Mouse (Mus musculus) MEL (cell line): ENCODE measurements around the gene Micu1. TPM values are rescaled to one million over a fixed set of nuclear protein-coding genes. Genes with fewer than 3 reads are reported as not detected.

Experiments
- DNase-seq: peaks from one replicate; pipeline ENCODE4 v3.0.0; 2011; ENCODE audit warnings: low read depth, low spot score
- H3K27ac ChIP-seq: 2 replicates; pipeline ENCODE4 v1.5.1; 2012; ENCODE audit warnings: low read depth, mild to moderate bottlenecking, control low read depth, low read length, moderate library complexity; ENCODE audit not compliant: control insufficient read depth
- H3K27me3 ChIP-seq, 2 experiments: fragments of 150-350 bp in 1 of 2; sonication (generic) in 1 of 2; 2 replicates each; pipeline ENCODE4 v1.6.1; 2012; ENCODE audit warnings: low read length in 2 of 2, mild to moderate bottlenecking in 2 of 2, improper control_type of control experiment in 1 of 2, moderate library complexity in 1 of 2; ENCODE audit not compliant: insufficient read depth in 2 of 2, control insufficient read depth in 1 of 2
- H3K36me3 ChIP-seq, 2 experiments: 2 replicates each; pipeline ENCODE4 v1.6.1; 2012 to 2014; ENCODE audit warnings: low read length in 2 of 2, improper control_type of control experiment in 1 of 2, inconsistent platforms in 1 of 2, mild to moderate bottlenecking in 1 of 2; ENCODE audit not compliant: insufficient read depth in 2 of 2, control insufficient read depth in 1 of 2
- H3K4me1 ChIP-seq, 2 experiments: fragments of 150-350 bp in 1 of 2; sonication (generic) in 1 of 2; 2 replicates each; pipeline ENCODE4 v1.6.1; 2012; ENCODE audit warnings: low read length in 2 of 2, improper control_type of control experiment in 1 of 2, mild to moderate bottlenecking in 1 of 2; ENCODE audit not compliant: insufficient read depth in 2 of 2, control insufficient read depth in 1 of 2
- H3K4me3 ChIP-seq, 2 experiments: fragments of 150-350 bp in 1 of 2; sonication (generic) in 1 of 2; 2 replicates each; pipeline ENCODE4 v1.5.1; 2012; ENCODE audit warnings: low read depth in 2 of 2, low read length in 2 of 2, mild to moderate bottlenecking in 2 of 2, moderate library complexity in 2 of 2, control low read depth in 1 of 2, improper control_type of control experiment in 1 of 2; ENCODE audit not compliant: control insufficient read depth in 1 of 2, insufficient read depth in 1 of 2
- H3K79me2 ChIP-seq: 2 replicates; pipeline ENCODE4 v1.6.1; 2012; ENCODE audit warnings: mild to moderate bottlenecking, low read length, moderate library complexity; ENCODE audit not compliant: control insufficient read depth, poor library complexity, insufficient read depth
- H3K9ac ChIP-seq: 2 replicates; pipeline ENCODE4 v1.6.1; 2012; ENCODE audit warnings: low read depth, mild to moderate bottlenecking, control low read depth, low read length, moderate library complexity; ENCODE audit not compliant: control insufficient read depth, poor library complexity, severe bottlenecking
- H3K9me3 ChIP-seq: fragments of 150-350 bp; sonication (generic); replicated peaks from 2 replicates; pipeline ENCODE4 v1.6.1; 2012; ENCODE audit warnings: mild to moderate bottlenecking, low read length, improper control_type of control experiment, moderate library complexity; ENCODE audit not compliant: insufficient read depth
- BHLHE40 ChIP-seq: IDR thresholded peaks from 2 replicates; pipeline ENCODE4 v1.6.1; 2012; ENCODE audit warnings: low read depth, mild to moderate bottlenecking, inconsistent platforms, low read length, improper control_type of control experiment, borderline replicate concordance
- CHD1 ChIP-seq: IDR thresholded peaks from 2 replicates; pipeline ENCODE4 v1.6.1; 2012; ENCODE audit warnings: low read depth, mild to moderate bottlenecking, inconsistent platforms, low read length, improper control_type of control experiment
- CHD2 ChIP-seq: IDR thresholded peaks from 2 replicates; pipeline ENCODE4 v1.6.1; 2011; ENCODE audit warnings: low read length, improper control_type of control experiment
- CTCF ChIP-seq, 3 experiments: IDR thresholded peaks in 2 of 3; conservative IDR thresholded peaks in 1 of 3; 2 replicates each; pipeline ENCODE4 v1.5.1; 2011 to 2012; ENCODE audit warnings: low read length in 3 of 3, low read depth in 2 of 3, mild to moderate bottlenecking in 2 of 3, improper control_type of control experiment in 1 of 3, inconsistent platforms in 1 of 3, mixed read lengths in 1 of 3, moderate library complexity in 1 of 3; ENCODE audit not compliant: control insufficient read depth in 1 of 3, insufficient read depth in 1 of 3, poor library complexity in 1 of 3, severe bottlenecking in 1 of 3
- ELF1 ChIP-seq: IDR thresholded peaks from 2 replicates; pipeline ENCODE4 v1.6.1; 2014; ENCODE audit warnings: low read depth, mild to moderate bottlenecking, inconsistent platforms, low read length, improper control_type of control experiment, moderate library complexity
- EP300 ChIP-seq, 2 experiments: IDR thresholded peaks; 2 replicates each; pipeline ENCODE4 v1.6.1; 2011; ENCODE audit warnings: improper control_type of control experiment in 2 of 2, low read length in 2 of 2, low read depth in 1 of 2, mild to moderate bottlenecking in 1 of 2
- ETS1 ChIP-seq: IDR thresholded peaks from 2 replicates; pipeline ENCODE4 v1.6.1; 2012; ENCODE audit warnings: low read depth, mild to moderate bottlenecking, inconsistent platforms, low read length, improper control_type of control experiment, moderate library complexity
- GATA1 ChIP-seq: IDR thresholded peaks from 2 replicates; pipeline ENCODE4 v1.6.1; 2011; ENCODE audit warnings: low read depth, low read length, improper control_type of control experiment
- HCFC1 ChIP-seq: IDR thresholded peaks from 2 replicates; pipeline ENCODE4 v1.6.1; 2012; ENCODE audit warnings: low read depth, mild to moderate bottlenecking, inconsistent platforms, low read length, improper control_type of control experiment, moderate library complexity
- JUND ChIP-seq: IDR thresholded peaks from 2 replicates; pipeline ENCODE4 v1.6.1; 2011; ENCODE audit warnings: low read depth, mild to moderate bottlenecking, improper control_type of control experiment, low read length
- KAT2A ChIP-seq: conservative IDR thresholded peaks from 2 replicates; pipeline ENCODE4 v1.6.1; 2012; ENCODE audit warnings: low read depth, low read length, improper control_type of control experiment, inconsistent platforms
- MAFK ChIP-seq: IDR thresholded peaks from 2 replicates; pipeline ENCODE4 v1.6.1; 2011; ENCODE audit warnings: low read depth, mild to moderate bottlenecking, low read length, improper control_type of control experiment, borderline replicate concordance
- MAX ChIP-seq: IDR thresholded peaks from 2 replicates; pipeline ENCODE4 v1.6.1; 2011; ENCODE audit warnings: low read length, improper control_type of control experiment
- MAZ ChIP-seq: IDR thresholded peaks from 2 replicates; pipeline ENCODE4 v1.6.1; 2012; ENCODE audit warnings: low read depth, mild to moderate bottlenecking, inconsistent platforms, low read length, improper control_type of control experiment
- MEF2A ChIP-seq: IDR thresholded peaks from 2 replicates; pipeline ENCODE4 v1.6.1; 2014; ENCODE audit warnings: low read depth, mild to moderate bottlenecking, inconsistent platforms, low read length, improper control_type of control experiment; ENCODE audit not compliant: poor library complexity, insufficient replicate concordance, severe bottlenecking; ENCODE audit errors: extremely low read depth
- MYB ChIP-seq: IDR thresholded peaks from 2 replicates; pipeline ENCODE4 v1.6.1; 2011; ENCODE audit warnings: mild to moderate bottlenecking, low read depth, low read length, improper control_type of control experiment
- MYC ChIP-seq: IDR thresholded peaks from 2 replicates; pipeline ENCODE4 v1.6.1; 2011; ENCODE audit warnings: low read depth, mild to moderate bottlenecking, low read length, improper control_type of control experiment, moderate library complexity
- NELFE ChIP-seq: IDR thresholded peaks from 2 replicates; pipeline ENCODE4 v1.6.1; 2011; ENCODE audit warnings: low read depth, low read length, improper control_type of control experiment
- NRF1 ChIP-seq: IDR thresholded peaks from 2 replicates; pipeline ENCODE4 v1.6.1; 2014; ENCODE audit warnings: low read depth, mild to moderate bottlenecking, inconsistent platforms, low read length, improper control_type of control experiment, moderate library complexity; ENCODE audit not compliant: poor library complexity, insufficient read depth, severe bottlenecking
- POLR2AphosphoS5 ChIP-seq: IDR thresholded peaks from 2 replicates; pipeline ENCODE4 v1.6.1; 2012; ENCODE audit warnings: low read depth, borderline replicate concordance, mild to moderate bottlenecking, inconsistent platforms, low read length, moderate library complexity, mixed read lengths
- RAD21 ChIP-seq: IDR thresholded peaks from 2 replicates; pipeline ENCODE4 v1.6.1; 2011; ENCODE audit warnings: mild to moderate bottlenecking, low read depth, low read length, improper control_type of control experiment
- SMC3 ChIP-seq: IDR thresholded peaks from 2 replicates; pipeline ENCODE4 v1.6.1; 2011; ENCODE audit warnings: low read depth, low read length, improper control_type of control experiment
- TAL1 ChIP-seq: IDR thresholded peaks from 2 replicates; pipeline ENCODE4 v1.6.1; 2012; ENCODE audit warnings: mild to moderate bottlenecking, inconsistent platforms, low read length, moderate library complexity, mixed read lengths
- TBP ChIP-seq: IDR thresholded peaks from 2 replicates; pipeline ENCODE4 v1.8.0; 2011; ENCODE audit warnings: low read depth, low read length, improper control_type of control experiment
- USF1 ChIP-seq: IDR thresholded peaks from 2 replicates; pipeline ENCODE4 v1.6.1; 2014; ENCODE audit warnings: low read depth, mild to moderate bottlenecking, inconsistent platforms, low read length, improper control_type of control experiment, moderate library complexity
- USF2 ChIP-seq, 2 experiments: IDR thresholded peaks; 2 replicates each; pipeline ENCODE4 v1.6.1; 2011 to 2012; ENCODE audit warnings: improper control_type of control experiment in 2 of 2, low read length in 2 of 2, borderline replicate concordance in 1 of 2, inconsistent platforms in 1 of 2, low read depth in 1 of 2, mild to moderate bottlenecking in 1 of 2; ENCODE audit not compliant: insufficient read depth in 1 of 2
- ZC3H11A ChIP-seq: IDR thresholded peaks from 2 replicates; pipeline ENCODE4 v1.6.1; 2012; ENCODE audit warnings: low read depth, mild to moderate bottlenecking, inconsistent platforms, low read length, improper control_type of control experiment
- ZKSCAN1 ChIP-seq: IDR thresholded peaks from 2 replicates; pipeline ENCODE4 v1.6.1; 2012; ENCODE audit warnings: low read depth, mild to moderate bottlenecking, inconsistent platforms, low read length, improper control_type of control experiment, moderate library complexity
- ZMIZ1 ChIP-seq: IDR thresholded peaks from 2 replicates; pipeline ENCODE4 v1.6.1; 2012; ENCODE audit warnings: low read depth, mild to moderate bottlenecking, inconsistent platforms, low read length, improper control_type of control experiment, moderate library complexity
- ZNF384 ChIP-seq: IDR thresholded peaks from 2 replicates; pipeline ENCODE4 v1.6.1; 2012; ENCODE audit warnings: low read depth, mild to moderate bottlenecking, inconsistent platforms, low read length, improper control_type of control experiment
- polyA plus RNA-seq, 2 experiments: library from polyadenylated mRNA; stranded (reverse) in 1 of 2; unstranded in 1 of 2; fragments of >175 nt in 1 of 2; fragments of >200 nt in 1 of 2; gene quantifications; 2 replicates each; pipeline versions ENCODE4 v1.2.1 to v1.2.4; 2012; ENCODE audit warnings: low replicate concordance in 2 of 2, low read depth in 1 of 2; ENCODE audit not compliant: insufficient read length in 2 of 2, insufficient read depth in 1 of 2, missing spikeins in 1 of 2
- total RNA-seq: library from RNA; depleted of rRNA; stranded (reverse); fragments of 300-350 nt; gene quantifications from 2 replicates; pipeline ENCODE4 v1.2.3, GENCODE M21; 2012

Micu1 gene
- total and polyA plus RNA-seq, 3 experiments, result 18.0 to 26.8 TPM; not detected in 1

DNA sequence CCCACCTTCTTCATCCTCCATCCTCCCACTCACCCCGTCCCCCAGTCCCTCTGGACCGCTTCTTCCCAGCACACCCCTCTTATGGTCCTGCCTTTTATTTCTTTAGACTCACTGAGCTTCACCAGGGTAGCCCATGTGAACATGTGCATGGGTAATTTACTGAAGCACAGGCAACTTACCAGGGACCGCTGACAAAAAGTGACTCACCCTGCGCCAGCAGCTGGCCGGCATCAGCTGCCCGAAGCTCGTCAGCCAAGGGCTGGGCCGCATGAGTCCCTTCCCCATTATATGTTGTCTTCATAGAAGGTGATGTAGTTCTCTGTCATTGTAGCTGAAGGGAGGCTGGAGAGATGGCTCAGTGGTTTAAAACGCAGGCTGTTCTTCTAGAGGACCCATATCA lies 111.5 kb downstream of the Micu1 start:
- H3K27ac ChIP-seq, result no peak overlapping the region
- peaks cover 0 to 2% of the 10 kb centered on the region in 2 experiments; a peak in 2 of 4 replicates for H3K36me3 ChIP-seq
- H3K4me1 ChIP-seq, result peaks cover 0 to 3% of the 10 kb centered on the region in 2 experiments; a peak in 1 of 4 replicates
- no peak for TF ChIP-seq MYC
- TF ChIP-seq MYB, result no peak
- no peaks in the 10 kb centered on the region for H3K27me3 ChIP-seq
- no peak for DNase-seq
- H3K9ac ChIP-seq, result no peak overlapping the region
- H3K4me3 ChIP-seq, result no peak overlapping the region
- no peaks in the 10 kb centered on the region for H3K9me3 ChIP-seq
- no peaks in the 10 kb centered on the region for H3K79me2 ChIP-seq

DNA sequence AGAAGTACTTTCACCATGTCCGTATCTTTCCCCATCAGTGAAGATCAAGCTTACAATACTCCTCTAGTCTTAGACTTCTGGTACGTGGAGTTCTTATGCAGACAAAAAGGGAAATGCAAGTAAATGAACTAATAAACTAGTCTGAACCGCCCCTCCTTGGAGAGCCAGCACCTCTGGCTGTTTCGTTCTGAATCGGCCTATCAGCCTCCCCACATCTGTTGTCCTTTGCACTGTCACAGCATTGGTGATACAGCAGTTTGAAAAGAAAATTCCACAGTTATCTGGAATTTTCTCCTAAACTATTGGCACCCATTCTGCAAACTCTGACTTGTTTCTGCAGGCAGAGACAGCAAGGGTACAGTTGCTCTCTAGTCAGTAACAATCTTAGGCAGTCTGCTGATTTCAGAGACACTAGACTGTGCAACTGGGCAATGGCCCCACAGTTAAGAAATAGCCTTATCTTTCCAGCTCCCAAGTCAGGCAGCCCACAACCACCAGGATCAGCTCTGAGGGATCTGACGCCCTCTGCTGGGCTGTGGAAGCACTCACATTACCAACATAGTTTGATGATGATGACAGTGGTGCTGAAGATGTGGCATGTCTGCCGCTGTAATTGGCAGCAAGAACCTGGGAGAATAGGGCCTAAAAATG lies 112.4 kb downstream of the Micu1 start:
- Histone ChIP-seq H3K4me3 (no peak overlapping the region), H3K27ac (no peak overlapping the region), H3K4me1 (peaks cover 0 to 3% of the 10 kb centered on the region in 2 experiments; a peak in 1 of 4 replicates), H3K9me3 (no peaks in the 10 kb centered on the region), H3K27me3 (no peaks in the 10 kb centered on the region), H3K79me2 (no peaks in the 10 kb centered on the region), H3K36me3 (peaks cover 0 to 2% of the 10 kb centered on the region in 2 experiments; a peak in 2 of 4 replicates), H3K9ac (no peak overlapping the region)
- no peak for TF ChIP-seq ELF1
- TF ChIP-seq MAFK, result no peak
- 0 out of 2 replicates have a peak, but pooled peaks have one; percentile 19 for TF ChIP-seq TBP
- TF ChIP-seq ETS1, result no peak
- no peak for TF ChIP-seq USF1
- TF ChIP-seq GATA1, result peak; percentile 61; the same call in 1 of the 2 replicates
- no peak for TF ChIP-seq TAL1
- no peak for TF ChIP-seq KAT2A
- TF ChIP-seq POLR2AphosphoS5, result no peak
- no peak for TF ChIP-seq MAX
- TF ChIP-seq BHLHE40, result no peak
- TF ChIP-seq HCFC1, result no peak
- no peak for TF ChIP-seq USF2 (IDR thresholded peaks at IDR 0.05; ENCODE audit: borderline replicate concordance in 1 of 2, insufficient read depth in 1 of 2, low read depth in 1 of 2, low read length in 2 of 2)
- TF ChIP-seq JUND, result no peak
- no peak for TF ChIP-seq ZMIZ1
- TF ChIP-seq RAD21, result peak; percentile 78
- TF ChIP-seq ZNF384, result 0 out of 2 replicates have a peak, but pooled peaks have one; percentile 15
- no peak for TF ChIP-seq NRF1
- TF ChIP-seq CTCF (IDR thresholded peaks at IDR 0.05 in 2 of 3, conservative IDR thresholded peaks at IDR 0.05 in 1 of 3; ENCODE audit: control insufficient read depth in 1 of 3, insufficient read depth in 1 of 3, low read depth in 2 of 3, low read length in 3 of 3, poor library complexity in 1 of 3, severe bottlenecking in 1 of 3), result peak; percentile 83 to 92 (median 84)
- TF ChIP-seq EP300 (IDR thresholded peaks at IDR 0.05; ENCODE audit: low read depth in 1 of 2, low read length in 2 of 2), result no peak
- no peak for TF ChIP-seq MAZ
- TF ChIP-seq SMC3, result peak; percentile 97
- no peak for TF ChIP-seq MEF2A
- no peak for TF ChIP-seq ZKSCAN1
- no peak for TF ChIP-seq NELFE
- no peak for TF ChIP-seq MYB
- peak; percentile 87 for TF ChIP-seq ZC3H11A
- no peak for TF ChIP-seq CHD2
- no peak for TF ChIP-seq CHD1
- peak; percentile 79 for DNase-seq
